Mouse (Mus musculus): Measurements from ENCODE around the gene Acss2. TPM values are rescaled to one million over a fixed set of nuclear protein-coding genes. Genes with fewer than 3 reads are reported as not detected.

The Acss2 gene
- polyA plus RNA-seq, 1 experiment from 2014 or later: 13.4 TPM

- Histone ChIP-seq H3K4me2 (no peak overlapping the region), H3K4me1 (peaks cover 12% of the 10 kb centered on the region), H3K9me3 (no peaks in the 10 kb centered on the region), H3K27ac (no peak overlapping the region), H3K4me3 (no peak overlapping the region), H3K36me3 (peaks cover 82% of the 10 kb centered on the region), H3K27me3 (peaks cover 50% of the 10 kb centered on the region), H3K9ac (no peak overlapping the region)
- 89% methylated on average over 8 of the region's 8 CpGs for WGBS
- no peak for ATAC-seq (ENCODE audit: insufficient number of reproducible peaks, low FRiP score, low TSS enrichment, low read depth)
These were observed 116.8 kb downstream of the Acss2 start for GRCm38 (mm10) chr2:155634562-155634961.

MicroRNA genes within 50 kb of the gene (microRNA counts, 519-probe panel; counts per million panel counts)
- microRNA mmu-miR-499: 3,087 counts per million, percentile 71 among the panel's probes with 10 or more counts

Small RNA genes lying within 50 kb of the gene (microRNA-seq; reads per million reads assigned to microRNA genes)
- gene Mir499: 94.5 reads per million, percentile 50 among the genes with 10 or more reads in this experiment

Other genes starting within 250 kb of the Acss2 start
- gene Map1lc3a, start 241.7 kb upstream of the Acss2 start, polyA plus RNA-seq (2015; fragmentation: Nextera tagmentation; extraction: Ambion mirVana): 205 and 220 TPM in 2 replicates
- 41.7 and 45.5 TPM in 2 replicates for gene Pigu, start 160.5 kb upstream of the Acss2 start, polyA plus RNA-seq (2015; fragmentation: Nextera tagmentation; extraction: Ambion mirVana)
- 16.7 and 20.8 TPM in 2 replicates for gene Trp53inp2, start 136.9 kb upstream of the Acss2 start, polyA plus RNA-seq (2015; fragmentation: Nextera tagmentation; extraction: Ambion mirVana)
- gene Ncoa6, start 44.1 kb upstream of the Acss2 start, polyA plus RNA-seq (2015; fragmentation: Nextera tagmentation; extraction: Ambion mirVana): 13.9 and 19.2 TPM in 2 replicates
- gene Ggt7, start 289 bp downstream of the Acss2 start, polyA plus RNA-seq (2015; fragmentation: Nextera tagmentation; extraction: Ambion mirVana): 5.6 and 5.7 TPM in 2 replicates
- 26.7 and 28.3 TPM in 2 replicates for gene Gss, start 74.9 kb downstream of the Acss2 start, polyA plus RNA-seq (2015; fragmentation: Nextera tagmentation; extraction: Ambion mirVana)
- gene Myh7b, start 93.3 kb downstream of the Acss2 start, polyA plus RNA-seq (2015; fragmentation: Nextera tagmentation; extraction: Ambion mirVana): 2.5 and 4.9 TPM in 2 replicates
- gene Trpc4ap, start 174.4 kb downstream of the Acss2 start, polyA plus RNA-seq (2015; fragmentation: Nextera tagmentation; extraction: Ambion mirVana): 124 and 141 TPM in 2 replicates
- 33.7 and 35.5 TPM in 2 replicates for gene Edem2, start 211.5 kb downstream of the Acss2 start, polyA plus RNA-seq (2015; fragmentation: Nextera tagmentation; extraction: Ambion mirVana)
- not detected in 2 replicates for gene Gm17581, start 217.9 kb downstream of the Acss2 start, polyA plus RNA-seq (2015; fragmentation: Nextera tagmentation; extraction: Ambion mirVana)
- gene Procr, start 233.2 kb downstream of the Acss2 start, polyA plus RNA-seq (2015; fragmentation: Nextera tagmentation; extraction: Ambion mirVana): 6.1 and 8.4 TPM in 2 replicates

All from limb, embryonic 15.5 days (tissue).